Mouse (Mus musculus): ENCODE results near the gene Phf20. TPM values are rescaled to one million over a fixed set of nuclear protein-coding genes. Genes with fewer than 3 reads are reported as not detected.

Gene Phf20
- polyA plus RNA-seq, 1 experiment = 21.2 TPM

DNA sequence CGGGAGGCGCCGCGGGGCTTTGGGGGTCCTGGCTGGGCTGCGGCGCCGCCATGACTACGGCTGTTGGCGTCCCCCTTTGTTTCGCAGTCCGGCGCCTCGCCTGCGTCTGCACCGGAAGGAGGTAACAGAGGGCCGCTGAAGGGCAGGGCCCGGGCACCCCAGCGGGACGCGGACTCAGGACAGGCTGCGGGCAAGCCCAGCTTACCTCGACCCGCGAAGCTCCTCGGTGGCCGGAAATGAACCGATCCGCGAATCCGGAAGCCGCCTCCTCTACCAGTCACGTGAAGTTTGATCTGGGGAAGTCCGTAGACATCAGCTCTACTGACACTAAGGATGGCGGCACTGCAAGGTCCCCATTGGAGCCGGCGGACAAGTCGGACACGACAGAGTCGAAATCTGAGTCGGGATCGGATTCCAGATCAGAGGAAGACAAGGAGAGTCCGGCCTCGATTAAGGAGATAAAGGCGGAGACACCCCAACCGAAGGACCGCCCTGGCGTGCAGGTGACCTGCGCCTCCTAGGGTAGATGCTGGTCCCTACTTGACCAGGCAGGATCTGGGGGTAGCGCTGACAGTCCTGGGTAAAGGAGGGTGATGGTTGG is 116.1 kb downstream of the Phf20 start, which contains the start of the genes Cnbd2 and Scand1:
Cnbd2 (plus strand) TSS at position 3 of the 601 bp plus-strand sequence.
Scand1 (minus strand) TSS at position 408 of the 601 bp plus-strand sequence.
- DNase-seq (ENCODE audit: low read depth) = no peak

DNA sequence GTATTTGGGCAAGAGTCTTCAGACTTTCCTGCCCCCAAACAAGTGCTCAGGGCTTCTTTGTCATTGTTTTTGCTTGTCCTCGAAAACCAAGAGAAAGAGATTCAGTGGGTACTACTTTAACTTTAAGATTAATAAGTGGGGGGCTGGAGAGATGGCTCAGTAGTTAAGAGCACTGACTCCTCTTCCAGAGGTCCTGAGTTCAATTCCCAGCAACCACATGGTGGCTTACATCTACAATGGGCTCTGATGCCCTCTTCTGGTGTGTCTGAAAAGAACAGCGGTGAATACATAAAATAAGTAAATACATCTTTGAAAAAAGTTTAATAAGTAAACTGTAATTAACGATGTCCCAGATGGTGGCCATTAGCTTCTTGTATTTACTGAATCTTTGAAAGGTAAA is 116.9 kb downstream of the Phf20 start:
- DNase-seq (ENCODE audit: low read depth) = no peak

DNA sequence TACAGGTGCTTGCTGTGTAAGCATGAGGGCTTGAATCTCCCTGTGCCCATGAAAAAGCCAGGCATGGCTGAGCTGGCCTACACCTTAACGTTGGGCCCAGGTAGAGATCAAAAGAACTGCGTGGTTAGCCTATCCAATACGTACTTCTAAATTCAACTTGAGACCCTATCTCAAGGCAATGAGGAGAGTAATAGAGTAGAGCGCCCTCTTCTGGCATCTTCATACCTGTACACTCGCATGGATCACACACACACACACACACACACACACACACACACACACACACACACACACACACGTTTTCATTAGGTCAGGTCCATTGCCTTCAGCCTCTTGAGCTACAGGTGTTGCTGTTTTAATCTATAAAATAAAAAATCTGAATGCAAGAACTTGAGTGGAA is 118.5 kb downstream of the Phf20 start:
- DNase-seq (ENCODE audit: low read depth) = no peak

DNA sequence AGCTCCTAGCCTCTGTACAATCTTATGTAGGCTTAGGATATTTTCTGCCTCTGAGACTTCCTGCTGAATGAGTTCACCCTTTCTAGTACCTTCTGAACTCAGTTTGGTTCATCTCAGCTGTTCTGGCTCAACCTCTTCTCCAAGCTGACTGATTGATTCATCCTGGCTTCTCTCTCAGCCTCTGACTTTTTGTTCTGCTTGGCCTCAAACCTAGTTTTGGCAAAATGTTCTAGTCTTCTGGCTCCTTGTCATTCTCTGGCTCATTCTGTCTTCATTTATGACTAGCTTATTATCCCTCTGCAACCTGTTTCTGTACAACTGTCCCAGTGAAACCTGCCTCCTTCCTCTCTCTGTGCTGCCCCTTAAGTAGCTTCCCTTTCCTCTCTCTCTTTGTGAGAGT is 122.2 kb downstream of the Phf20 start:
- no peak for DNase-seq (ENCODE audit: low read depth)

DNA sequence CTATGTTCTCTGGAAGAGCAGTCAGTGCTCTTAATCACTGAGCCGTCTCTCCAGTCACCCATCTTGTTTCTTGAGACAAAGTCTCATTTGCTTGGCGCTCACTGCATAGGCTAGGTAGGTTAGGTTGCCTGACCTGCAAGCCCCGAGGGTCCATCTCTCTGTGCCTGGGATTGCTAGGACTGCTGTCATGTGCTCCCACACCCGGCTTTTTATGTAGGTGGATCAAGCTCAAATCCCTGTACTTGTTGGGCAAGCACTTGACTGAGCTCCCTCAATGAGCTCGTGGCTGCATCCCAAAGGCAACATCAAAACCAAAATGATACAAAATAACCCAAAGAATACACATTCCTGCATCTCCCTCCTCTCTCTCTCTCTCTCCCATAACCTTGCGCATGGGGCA is 125.3 kb downstream of the Phf20 start:
- DNase-seq (ENCODE audit: low read depth) = peak; percentile 73

DNA sequence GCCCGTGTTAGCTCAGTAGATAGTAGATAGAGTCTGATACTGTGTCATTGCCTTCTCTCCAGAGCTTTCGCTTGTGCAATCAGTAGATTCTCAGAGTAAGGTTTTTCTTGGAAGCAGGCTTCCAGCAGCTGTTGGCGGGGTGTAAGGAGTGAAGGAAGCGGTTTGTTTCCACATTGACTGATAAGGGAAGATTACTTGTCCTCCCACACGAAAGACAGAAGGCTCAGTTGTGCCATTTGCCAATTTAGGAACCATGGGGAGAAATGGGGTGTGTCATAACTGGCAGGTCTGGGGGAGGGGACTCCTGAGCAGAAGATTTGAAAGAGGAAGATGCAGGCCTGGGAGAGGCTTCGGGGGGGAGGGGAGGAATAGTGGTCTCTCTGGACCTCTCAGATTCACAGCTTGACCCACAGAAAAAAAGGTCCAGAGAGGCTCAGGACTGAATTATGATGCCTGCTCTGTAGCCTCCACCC is 127.9 kb downstream of the Phf20 start:
- DNase-seq (ENCODE audit: low read depth) = peak; percentile 50

DNA sequence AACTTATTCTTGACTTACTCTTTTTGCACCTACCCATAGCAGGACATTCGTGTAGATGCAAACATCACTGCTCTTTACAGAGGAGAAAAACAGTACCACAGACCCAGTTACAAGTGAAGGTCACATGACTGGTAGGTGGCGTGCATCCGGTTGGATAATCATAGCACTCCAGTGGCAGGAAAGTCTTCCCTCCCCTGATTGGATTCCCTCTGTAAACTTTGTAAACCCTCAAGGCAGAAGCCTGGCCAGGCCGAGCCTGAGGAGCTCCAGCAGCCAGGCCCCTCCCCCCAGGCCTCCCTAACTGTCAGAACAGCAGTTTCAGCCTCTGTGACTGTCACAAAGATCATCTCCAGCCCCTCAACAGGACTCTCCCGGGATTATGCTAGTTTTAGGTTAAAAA is 128.4 kb downstream of the Phf20 start:
- DNase-seq (ENCODE audit: low read depth) = no peak

DNA sequence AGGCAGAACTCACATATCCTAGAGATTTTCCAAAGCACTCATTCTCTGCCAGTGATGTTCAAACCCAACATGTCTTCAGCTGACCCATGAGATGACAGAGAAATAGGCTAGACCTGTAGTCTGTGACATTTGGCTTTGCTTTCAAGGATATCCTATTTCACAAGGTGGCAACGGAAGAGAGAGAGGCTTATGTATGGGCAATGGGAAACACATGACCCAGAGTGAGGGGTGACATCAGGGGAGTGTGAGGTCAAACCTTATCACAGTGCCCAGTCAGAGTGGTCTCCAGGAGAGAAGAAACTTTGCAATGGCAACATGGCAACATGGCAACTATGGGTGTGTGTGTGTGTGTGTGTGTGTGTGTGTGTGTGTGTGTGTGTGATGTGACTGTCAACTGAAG is 134.4 kb downstream of the Phf20 start:
- DNase-seq (ENCODE audit: low read depth) = no peak

DNA sequence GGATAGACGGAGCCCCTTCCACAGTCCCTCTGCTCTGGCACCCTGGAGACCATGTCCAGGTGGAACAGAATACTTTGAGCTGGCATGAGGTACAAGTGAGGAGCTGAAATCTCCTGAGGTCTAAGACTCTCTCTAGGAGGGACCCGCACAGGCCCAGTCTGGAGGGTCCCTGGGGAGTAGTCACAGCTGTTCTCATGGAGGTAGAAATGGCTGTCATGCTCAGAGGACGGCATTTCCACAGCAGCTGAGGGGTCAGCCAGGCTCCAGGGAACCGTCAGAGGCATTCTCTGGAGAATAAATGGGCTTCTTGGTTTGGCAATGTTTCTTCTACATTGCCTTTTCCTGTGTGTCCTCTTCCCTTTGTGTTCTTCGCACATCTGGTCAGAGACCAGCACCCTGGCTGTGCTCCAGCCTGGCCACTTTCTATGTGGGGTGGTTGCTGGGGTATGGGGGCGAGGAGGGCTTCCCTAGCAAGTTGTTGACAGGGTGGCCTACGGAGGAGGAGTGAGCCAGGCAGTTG is 135.2 kb downstream of the Phf20 start:
- no peak for DNase-seq (ENCODE audit: low read depth)

DNA sequence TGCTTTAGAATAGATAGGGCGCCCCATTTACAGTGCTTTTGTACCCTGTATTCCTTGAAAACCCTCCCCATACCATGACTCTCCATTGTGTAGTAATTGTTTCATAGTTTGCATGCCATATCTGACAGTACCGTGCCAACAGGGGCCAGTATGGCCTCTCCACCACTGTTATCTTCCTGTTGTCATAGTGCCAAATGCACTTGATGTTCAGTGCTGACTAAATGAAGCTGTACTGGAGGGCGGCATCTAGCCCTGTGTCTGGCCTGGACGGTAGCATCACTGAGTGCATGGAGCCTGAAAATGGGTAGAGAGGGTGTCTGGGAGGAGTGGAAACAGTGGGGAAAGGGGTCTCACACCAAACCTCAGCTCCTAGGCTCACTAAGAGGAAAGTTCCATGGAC is 143.8 kb downstream of the Phf20 start:
- DNase-seq (ENCODE audit: low read depth) = no peak

DNA sequence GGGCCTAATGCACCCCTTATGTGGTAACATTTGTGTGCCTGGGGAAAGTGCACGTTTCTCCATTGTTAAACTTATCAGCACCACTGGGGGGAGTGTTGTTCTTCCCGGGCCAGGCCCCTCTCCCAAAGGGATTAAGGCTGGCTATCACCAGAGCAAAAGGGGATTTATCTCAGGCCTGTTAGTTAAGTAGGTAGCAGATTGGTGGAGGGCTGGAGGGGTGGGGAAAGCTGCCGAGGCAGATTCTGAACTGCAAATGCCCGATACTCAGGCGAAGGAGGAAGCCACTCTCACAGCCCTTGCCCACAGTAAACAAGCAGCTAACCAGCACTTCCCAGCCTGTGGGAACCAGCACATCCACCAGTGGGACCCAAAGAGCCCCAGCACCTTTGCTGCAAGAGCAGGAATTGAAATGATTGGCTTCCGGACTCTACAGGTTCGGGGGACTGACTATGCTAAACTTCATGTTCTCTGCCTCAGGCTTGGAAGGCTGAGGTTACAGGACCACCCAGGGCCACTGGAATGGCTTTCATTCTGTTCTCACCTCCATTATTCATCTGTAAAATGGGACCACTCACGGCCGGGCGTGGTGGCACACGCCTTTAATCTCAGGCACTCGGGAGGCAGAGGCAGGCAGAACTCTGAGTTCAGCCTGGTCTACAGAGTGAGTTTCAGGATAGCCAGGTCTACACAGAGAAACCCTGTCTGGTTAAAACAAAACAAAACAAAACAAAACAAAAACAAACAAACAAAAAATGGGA is 148.7 kb downstream of the Phf20 start:
- no peak for DNase-seq (ENCODE audit: low read depth)

DNA sequence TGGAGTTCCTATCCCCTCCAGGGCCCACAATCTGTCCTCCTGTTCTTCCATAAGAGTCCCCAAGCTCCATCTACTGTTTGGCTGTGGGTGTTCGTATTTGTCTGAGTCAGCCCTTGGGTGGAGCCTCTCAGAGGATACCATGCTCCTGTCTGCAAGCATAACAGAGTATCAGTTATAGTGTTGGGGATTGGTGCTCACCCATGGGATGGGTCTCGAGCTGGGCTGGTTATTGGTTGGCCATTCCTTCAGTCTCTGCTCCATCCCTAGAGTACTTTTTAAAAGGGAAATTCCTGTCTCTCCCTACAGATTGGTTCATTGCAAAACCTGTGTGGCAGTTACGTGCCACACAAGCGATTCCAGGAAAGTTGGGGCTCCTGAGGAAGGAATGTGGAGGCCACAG is 152.5 kb downstream of the Phf20 start:
- no peak for DNase-seq (ENCODE audit: low read depth)

DNA sequence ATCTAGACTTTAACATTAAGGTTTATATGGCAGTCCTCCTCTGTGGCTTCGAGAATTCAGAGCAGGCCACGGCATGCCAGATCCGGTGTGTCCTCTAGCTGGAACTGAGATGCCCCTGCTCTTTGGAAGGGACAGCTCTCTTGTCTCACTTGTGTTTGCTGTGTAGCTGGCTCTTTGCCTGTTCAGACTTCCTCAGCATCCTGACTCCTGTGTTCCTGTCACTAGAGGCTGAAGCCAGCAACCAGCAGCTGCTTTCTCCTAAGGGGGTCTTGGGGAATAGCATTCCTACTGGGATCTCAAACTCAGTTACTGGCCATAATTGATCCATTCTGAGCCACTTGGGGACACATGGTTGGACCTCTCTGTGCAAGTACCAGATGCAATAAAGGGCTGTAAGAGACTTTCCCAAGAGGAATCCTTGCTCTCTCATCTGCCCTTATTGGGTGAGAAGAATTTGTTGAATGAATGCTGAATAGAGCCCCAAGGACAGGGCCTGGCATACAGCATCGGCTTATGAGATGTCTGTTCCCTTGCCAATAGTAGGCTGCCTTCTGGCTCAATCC is 153.1 kb downstream of the Phf20 start:
- no peak for DNase-seq (ENCODE audit: low read depth)

DNA sequence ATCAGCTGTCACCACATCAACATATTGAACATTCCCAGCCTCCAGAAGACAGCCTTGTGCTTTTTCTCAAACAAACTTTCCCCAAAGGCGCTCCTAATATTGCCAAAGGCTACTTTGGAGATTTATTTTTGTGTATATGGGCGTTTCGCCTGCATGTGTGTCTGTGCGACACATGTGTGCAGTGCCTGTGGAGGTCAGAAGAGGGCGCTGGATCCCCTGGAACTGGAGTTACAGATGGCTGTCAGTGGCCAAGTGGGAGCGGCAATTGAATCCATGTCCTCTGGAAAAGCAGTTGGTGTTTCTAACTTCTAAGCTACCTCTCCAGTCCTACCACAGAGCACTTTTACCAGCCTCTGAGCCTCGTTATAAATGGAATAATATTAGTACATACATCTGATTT is 155.0 kb downstream of the Phf20 start:
- DNase-seq (ENCODE audit: low read depth) = no peak

DNA sequence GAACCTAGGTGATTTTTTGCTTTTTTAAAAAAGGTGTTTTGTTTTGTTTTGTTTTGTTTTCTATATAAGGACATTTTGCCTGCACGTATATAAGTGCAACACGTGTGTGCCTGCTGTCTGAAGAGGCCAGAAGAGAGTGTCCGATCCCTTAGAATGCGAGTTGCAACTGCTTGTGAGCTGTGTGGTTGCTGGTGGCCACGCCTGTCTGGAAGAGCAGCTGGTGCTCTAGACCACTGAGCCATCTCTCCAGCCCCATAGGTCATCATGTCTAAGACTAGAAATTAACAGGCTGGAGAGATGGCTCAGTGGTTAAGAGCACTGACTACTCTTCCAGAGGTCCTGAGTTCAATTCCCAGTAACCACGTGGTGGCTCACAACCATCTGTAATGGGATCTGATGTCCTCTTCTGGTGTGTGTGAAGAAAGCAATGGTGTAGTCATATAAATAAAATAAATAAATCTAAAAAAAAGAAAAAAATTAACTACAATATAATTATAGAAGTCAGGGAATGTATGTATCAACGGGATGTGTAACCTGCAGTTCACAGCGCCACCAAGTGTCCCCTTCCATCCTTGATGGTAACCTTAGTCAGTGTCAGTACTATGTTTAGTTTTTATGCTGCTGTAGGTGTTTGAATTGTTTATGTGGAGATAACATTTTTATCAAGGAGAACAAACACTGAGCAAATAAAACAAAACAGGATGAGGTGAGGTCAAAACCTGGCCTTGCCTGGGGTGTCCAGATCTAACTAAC is 156.3 kb downstream of the Phf20 start:
- DNase-seq (ENCODE audit: low read depth) = no peak

DNA sequence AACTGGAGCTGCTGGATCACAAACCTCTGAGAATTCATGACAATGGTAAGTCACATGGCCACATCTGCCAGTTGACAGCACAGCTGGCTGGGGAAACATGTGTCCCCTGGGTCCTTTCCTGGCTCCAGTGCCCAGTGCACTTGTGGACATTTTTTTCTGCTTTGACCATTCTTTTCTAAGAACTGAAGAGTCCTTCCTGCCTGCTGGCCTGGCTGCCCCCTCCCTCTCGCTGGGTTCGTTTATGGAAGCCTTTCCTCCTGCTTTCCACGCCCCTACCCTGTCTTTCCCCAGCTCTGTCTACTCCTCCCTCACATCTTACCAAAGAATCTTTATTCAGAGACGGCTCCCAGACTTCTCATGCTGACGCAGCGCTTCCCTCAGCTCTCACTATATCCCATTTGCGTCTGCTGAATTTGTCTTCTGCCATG is 157.0 kb downstream of the Phf20 start:
- no peak for DNase-seq (ENCODE audit: low read depth)

DNA sequence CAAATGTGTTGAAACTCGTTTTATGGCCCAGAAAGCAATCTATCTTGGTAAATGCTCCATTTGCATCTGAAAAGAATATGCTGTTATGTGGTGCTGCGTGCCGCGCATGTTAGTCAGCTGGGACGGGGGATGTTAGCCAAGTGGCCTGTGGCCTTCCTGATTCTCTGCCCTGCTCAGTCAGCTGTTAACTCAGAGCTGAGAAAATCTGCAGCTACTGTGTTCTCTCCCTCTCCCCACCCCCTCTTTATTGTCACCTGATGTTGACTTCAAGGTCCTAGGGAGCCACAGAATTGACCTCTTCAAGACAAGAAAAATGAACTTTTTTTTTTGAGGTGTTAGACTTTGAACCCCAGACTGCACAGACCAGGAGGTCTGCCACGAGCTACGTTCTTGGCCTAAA is 159.8 kb downstream of the Phf20 start:
- no peak for DNase-seq (ENCODE audit: low read depth)

Other genes with a start within 250 kb of the Phf20 start
- 15.1 and 18.4 TPM in 2 replicates for gene Cep250, start 240.0 kb upstream of the Phf20 start, polyA plus RNA-seq (2012; rRNA removed)
- 3.2 and 4.0 TPM in 2 replicates for gene 6430550D23Rik, start 188.5 kb upstream of the Phf20 start, polyA plus RNA-seq (2012; rRNA removed)
- gene Ergic3, start 188.4 kb upstream of the Phf20 start, polyA plus RNA-seq (2012; rRNA removed) = 341 and 349 TPM in 2 replicates
- gene Fer1l4, start 143.5 kb upstream of the Phf20 start, polyA plus RNA-seq (2012; rRNA removed) = 4.6 and 6.2 TPM in 2 replicates
- gene Spag4, start 131.3 kb upstream of the Phf20 start, polyA plus RNA-seq (2012; rRNA removed) = 5.9 and 6.1 TPM in 2 replicates
- 70.4 and 82.9 TPM in 2 replicates for gene Cpne1, start 84.5 kb upstream of the Phf20 start, polyA plus RNA-seq (2012; rRNA removed)
- gene Rbm12, start 84.5 kb upstream of the Phf20 start, polyA plus RNA-seq (2012; rRNA removed) = 10.1 and 12.3 TPM in 2 replicates
- 3.5 and 5.1 TPM in 2 replicates for gene Gm28036, start 69.4 kb upstream of the Phf20 start, polyA plus RNA-seq (2012; rRNA removed)
- 316 and 387 TPM in 2 replicates for gene Romo1, start 52.4 kb upstream of the Phf20 start, polyA plus RNA-seq (2012; rRNA removed)
- 47.1 and 54.8 TPM in 2 replicates for gene Nfs1, start 52.3 kb upstream of the Phf20 start, polyA plus RNA-seq (2012; rRNA removed)
- gene Rbm39, start 16.2 kb upstream of the Phf20 start, polyA plus RNA-seq (2012; rRNA removed) = 32.5 and 46.7 TPM in 2 replicates
- 1.3 and 2.1 TPM in 2 replicates for gene Cnbd2, start 115.8 kb downstream of the Phf20 start, polyA plus RNA-seq (2012; rRNA removed)
- gene Scand1, start 116.2 kb downstream of the Phf20 start, polyA plus RNA-seq (2012; rRNA removed) = 118 and 181 TPM in 2 replicates
- gene Epb41l1, start 224.4 kb downstream of the Phf20 start, polyA plus RNA-seq (2012; rRNA removed) = 44.8 and 46.1 TPM in 2 replicates